Mouse (Mus musculus): Measurements from ENCODE around the gene 1700020A23Rik.
"Not testable (repeated sequence)": the region's sequence is repeated elsewhere in the genome, so short reads cannot be mapped to it uniquely, and the experiment has no call there.

- TF ChIP-seq CTCF (IDR thresholded peaks at IDR 0.05; ENCODE audit: borderline replicate concordance, control insufficient read depth, extremely low read depth, insufficient read depth, low read length, poor library complexity); POLR2A (IDR thresholded peaks at IDR 0.05; ENCODE audit: control insufficient read depth, extremely low read depth, insufficient read depth, low read length, poor library complexity): not testable (repeated sequence)
Observed at GRCm38 (mm10) chr2:130373026-130373425, 32.0 kb upstream of the 1700020A23Rik start.
